Mouse (Mus musculus) MEL (cell line): Measurements from ENCODE around the gene Abcc3. TPM values are rescaled to one million over a fixed set of nuclear protein-coding genes. Genes with fewer than 3 reads are reported as not detected.

Experiments
- DNase-seq: peaks from one replicate; pipeline ENCODE4 v3.0.0; 2011; ENCODE audit warnings: low read depth, low spot score
- H3K27ac ChIP-seq: 2 replicates; pipeline ENCODE4 v1.5.1; 2012; ENCODE audit warnings: low read depth, mild to moderate bottlenecking, control low read depth, low read length, moderate library complexity; ENCODE audit not compliant: control insufficient read depth
- H3K27me3 ChIP-seq, 2 experiments: fragments of 150-350 bp in 1 of 2; sonication (generic) in 1 of 2; 2 replicates each; pipeline ENCODE4 v1.6.1; 2012; ENCODE audit warnings: low read length in 2 of 2, mild to moderate bottlenecking in 2 of 2, improper control_type of control experiment in 1 of 2, moderate library complexity in 1 of 2; ENCODE audit not compliant: insufficient read depth in 2 of 2, control insufficient read depth in 1 of 2
- H3K36me3 ChIP-seq, 2 experiments: 2 replicates each; pipeline ENCODE4 v1.6.1; 2012 to 2014; ENCODE audit warnings: low read length in 2 of 2, improper control_type of control experiment in 1 of 2, inconsistent platforms in 1 of 2, mild to moderate bottlenecking in 1 of 2; ENCODE audit not compliant: insufficient read depth in 2 of 2, control insufficient read depth in 1 of 2
- H3K4me1 ChIP-seq, 2 experiments: fragments of 150-350 bp in 1 of 2; sonication (generic) in 1 of 2; 2 replicates each; pipeline ENCODE4 v1.6.1; 2012; ENCODE audit warnings: low read length in 2 of 2, improper control_type of control experiment in 1 of 2, mild to moderate bottlenecking in 1 of 2; ENCODE audit not compliant: insufficient read depth in 2 of 2, control insufficient read depth in 1 of 2
- H3K4me3 ChIP-seq, 2 experiments: fragments of 150-350 bp in 1 of 2; sonication (generic) in 1 of 2; 2 replicates each; pipeline ENCODE4 v1.5.1; 2012; ENCODE audit warnings: low read depth in 2 of 2, low read length in 2 of 2, mild to moderate bottlenecking in 2 of 2, moderate library complexity in 2 of 2, control low read depth in 1 of 2, improper control_type of control experiment in 1 of 2; ENCODE audit not compliant: control insufficient read depth in 1 of 2, insufficient read depth in 1 of 2
- H3K79me2 ChIP-seq: 2 replicates; pipeline ENCODE4 v1.6.1; 2012; ENCODE audit warnings: mild to moderate bottlenecking, low read length, moderate library complexity; ENCODE audit not compliant: control insufficient read depth, poor library complexity, insufficient read depth
- H3K9ac ChIP-seq: 2 replicates; pipeline ENCODE4 v1.6.1; 2012; ENCODE audit warnings: low read depth, mild to moderate bottlenecking, control low read depth, low read length, moderate library complexity; ENCODE audit not compliant: control insufficient read depth, poor library complexity, severe bottlenecking
- H3K9me3 ChIP-seq: fragments of 150-350 bp; sonication (generic); replicated peaks from 2 replicates; pipeline ENCODE4 v1.6.1; 2012; ENCODE audit warnings: mild to moderate bottlenecking, low read length, improper control_type of control experiment, moderate library complexity; ENCODE audit not compliant: insufficient read depth
- BHLHE40 ChIP-seq: IDR thresholded peaks from 2 replicates; pipeline ENCODE4 v1.6.1; 2012; ENCODE audit warnings: low read depth, mild to moderate bottlenecking, inconsistent platforms, low read length, improper control_type of control experiment, borderline replicate concordance
- CHD1 ChIP-seq: IDR thresholded peaks from 2 replicates; pipeline ENCODE4 v1.6.1; 2012; ENCODE audit warnings: low read depth, mild to moderate bottlenecking, inconsistent platforms, low read length, improper control_type of control experiment
- CHD2 ChIP-seq: IDR thresholded peaks from 2 replicates; pipeline ENCODE4 v1.6.1; 2011; ENCODE audit warnings: low read length, improper control_type of control experiment
- GATA1 ChIP-seq: IDR thresholded peaks from 2 replicates; pipeline ENCODE4 v1.6.1; 2011; ENCODE audit warnings: low read depth, low read length, improper control_type of control experiment
- HCFC1 ChIP-seq: IDR thresholded peaks from 2 replicates; pipeline ENCODE4 v1.6.1; 2012; ENCODE audit warnings: low read depth, mild to moderate bottlenecking, inconsistent platforms, low read length, improper control_type of control experiment, moderate library complexity
- KAT2A ChIP-seq: conservative IDR thresholded peaks from 2 replicates; pipeline ENCODE4 v1.6.1; 2012; ENCODE audit warnings: low read depth, low read length, improper control_type of control experiment, inconsistent platforms
- MAX ChIP-seq: IDR thresholded peaks from 2 replicates; pipeline ENCODE4 v1.6.1; 2011; ENCODE audit warnings: low read length, improper control_type of control experiment
- MEF2A ChIP-seq: IDR thresholded peaks from 2 replicates; pipeline ENCODE4 v1.6.1; 2014; ENCODE audit warnings: low read depth, mild to moderate bottlenecking, inconsistent platforms, low read length, improper control_type of control experiment; ENCODE audit not compliant: poor library complexity, insufficient replicate concordance, severe bottlenecking; ENCODE audit errors: extremely low read depth
- POLR2A ChIP-seq, 2 experiments: IDR thresholded peaks; 2 replicates each; pipeline ENCODE4 v1.6.1; 2011 to 2012; ENCODE audit warnings: low read length in 2 of 2, mild to moderate bottlenecking in 2 of 2, control low read depth in 1 of 2, improper control_type of control experiment in 1 of 2, low read depth in 1 of 2, moderate library complexity in 1 of 2; ENCODE audit not compliant: control insufficient read depth in 1 of 2, insufficient read depth in 1 of 2, poor library complexity in 1 of 2
- POLR2AphosphoS5 ChIP-seq: IDR thresholded peaks from 2 replicates; pipeline ENCODE4 v1.6.1; 2012; ENCODE audit warnings: low read depth, borderline replicate concordance, mild to moderate bottlenecking, inconsistent platforms, low read length, moderate library complexity, mixed read lengths
- SIN3A ChIP-seq: IDR thresholded peaks from 2 replicates; pipeline ENCODE4 v1.6.1; 2012; ENCODE audit warnings: low read length, improper control_type of control experiment, inconsistent platforms
- TBP ChIP-seq: IDR thresholded peaks from 2 replicates; pipeline ENCODE4 v1.8.0; 2011; ENCODE audit warnings: low read depth, low read length, improper control_type of control experiment
- USF2 ChIP-seq, 2 experiments: IDR thresholded peaks; 2 replicates each; pipeline ENCODE4 v1.6.1; 2011 to 2012; ENCODE audit warnings: improper control_type of control experiment in 2 of 2, low read length in 2 of 2, borderline replicate concordance in 1 of 2, inconsistent platforms in 1 of 2, low read depth in 1 of 2, mild to moderate bottlenecking in 1 of 2; ENCODE audit not compliant: insufficient read depth in 1 of 2
- ZMIZ1 ChIP-seq: IDR thresholded peaks from 2 replicates; pipeline ENCODE4 v1.6.1; 2012; ENCODE audit warnings: low read depth, mild to moderate bottlenecking, inconsistent platforms, low read length, improper control_type of control experiment, moderate library complexity
- ZNF384 ChIP-seq: IDR thresholded peaks from 2 replicates; pipeline ENCODE4 v1.6.1; 2012; ENCODE audit warnings: low read depth, mild to moderate bottlenecking, inconsistent platforms, low read length, improper control_type of control experiment
- polyA plus RNA-seq, 2 experiments: library from polyadenylated mRNA; stranded (reverse) in 1 of 2; unstranded in 1 of 2; fragments of >175 nt in 1 of 2; fragments of >200 nt in 1 of 2; gene quantifications; 2 replicates each; pipeline versions ENCODE4 v1.2.1 to v1.2.4; 2012; ENCODE audit warnings: low replicate concordance in 2 of 2, low read depth in 1 of 2; ENCODE audit not compliant: insufficient read length in 2 of 2, insufficient read depth in 1 of 2, missing spikeins in 1 of 2
- total RNA-seq: library from RNA; depleted of rRNA; stranded (reverse); fragments of 300-350 nt; gene quantifications from 2 replicates; pipeline ENCODE4 v1.2.3, GENCODE M21; 2012

Gene Abcc3
- total and polyA plus RNA-seq, 3 experiments, result 0.27 to 0.29 TPM; not detected in 1

GRCm38 (mm10) chr11:94390825-94391224 lies 2.0 kb downstream of the Abcc3 start:
- H3K9me3 ChIP-seq, result no peaks in the 10 kb centered on the region
- no peaks in the 10 kb centered on the region for H3K79me2 ChIP-seq
- H3K4me1 ChIP-seq, result peaks cover 0 to 11% of the 10 kb centered on the region in 2 experiments; a peak in 2 of 4 replicates
- H3K9ac ChIP-seq, result no peak overlapping the region
- H3K4me3 ChIP-seq, result no peak overlapping the region
- no peak overlapping the region for H3K27ac ChIP-seq
- peaks cover 0 to 3% of the 10 kb centered on the region in 2 experiments; a peak in 1 of 4 replicates for H3K36me3 ChIP-seq
- H3K27me3 ChIP-seq, result peaks cover 28 to 37% of the 10 kb centered on the region in 2 experiments
- DNase-seq, result no peak
- TF ChIP-seq TBP (no peak), POLR2A (IDR thresholded peaks at IDR 0.05; ENCODE audit: control insufficient read depth in 1 of 2, insufficient read depth in 1 of 2, low read depth in 1 of 2, low read length in 2 of 2, poor library complexity in 1 of 2) (no peak), HCFC1 (no peak), SIN3A (no peak), KAT2A (no peak), POLR2AphosphoS5 (no peak), ZMIZ1 (no peak), MEF2A (no peak), GATA1 (no peak), USF2 (IDR thresholded peaks at IDR 0.05; ENCODE audit: borderline replicate concordance in 1 of 2, insufficient read depth in 1 of 2, low read depth in 1 of 2, low read length in 2 of 2) (no peak), CHD2 (no peak)
- TF ChIP-seq, all 39 proteins: peak for 0

- no peak for TF ChIP-seq POLR2AphosphoS5
- TF ChIP-seq MEF2A, result no peak
- peak; percentile 49 for TF ChIP-seq ZNF384
- TF ChIP-seq BHLHE40, result no peak
- no peak for TF ChIP-seq MAX
- no peak for TF ChIP-seq CHD1
- Histone ChIP-seq H3K4me1 (peaks cover 0 to 15% of the 10 kb centered on the region in 2 experiments; a peak in 2 of 4 replicates), H3K4me3 (no peak overlapping the region), H3K79me2 (no peaks in the 10 kb centered on the region), H3K36me3 (peaks cover 0 to 4% of the 10 kb centered on the region in 2 experiments; a peak in 1 of 4 replicates), H3K9ac (no peak overlapping the region), H3K27me3 (peaks cover 21 to 28% of the 10 kb centered on the region in 2 experiments), H3K27ac (no peak overlapping the region), H3K9me3 (no peaks in the 10 kb centered on the region)
- DNase-seq, result no peak
These were observed 2.9 kb downstream of the Abcc3 start for GRCm38 (mm10) chr11:94389724-94390396.
